Mouse (Mus musculus) cerebellum, postnatal 10 days (tissue): ENCODE data around the gene Pax1.
A peak's percentile ranks its signal among the peaks of the same experiment; 100 is the strongest.

Experiments used
- DNase-seq, 2 experiments: peaks; one replicate each; pipeline ENCODE4 v3.0.0; 2021; ENCODE audit warnings: mixed read lengths in 2 of 2

The Pax1 gene

GRCm38 (mm10) chr2:147361581-147361980 lies at the start of gene Pax1:
Gene Pax1, plus strand, starts transcription at chr2:147361925.
- DNase-seq, result peak in 1 of 2 experiments; percentile 43

- DNase-seq, result peak; percentile 74 to 79
Observed at GRCm38 (mm10) chr2:147321036-147321435, 40.7 kb upstream of the Pax1 start.

GRCm38 (mm10) chr2:147325178-147325577 lies 36.5 kb upstream of the Pax1 start:
- DNase-seq, result no peak

GRCm38 (mm10) chr2:147332731-147333130 lies 29.0 kb upstream of the Pax1 start:
- DNase-seq, result peak; percentile 50 to 60

- DNase-seq, result peak; percentile 69 to 83
Observed at GRCm38 (mm10) chr2:147338729-147339128, 23.0 kb upstream of the Pax1 start.

- peak; percentile 77 to 84 for DNase-seq
Observed at GRCm38 (mm10) chr2:147339796-147340195, 21.9 kb upstream of the Pax1 start.

- peak; percentile 49 to 55 for DNase-seq
Observed at GRCm38 (mm10) chr2:147342198-147342597, 19.5 kb upstream of the Pax1 start.

- peak in 1 of 2 experiments; percentile 18 for DNase-seq
Observed at GRCm38 (mm10) chr2:147359716-147360115, 2.0 kb upstream of the Pax1 start.

GRCm38 (mm10) chr2:147360401-147360800 lies 1.3 kb upstream of the Pax1 start:
- no peak for DNase-seq

- DNase-seq, result peak in 1 of 2 experiments; percentile 40
Observed at GRCm38 (mm10) chr2:147360856-147361255, 869 bp upstream of the Pax1 start.

GRCm38 (mm10) chr2:147362316-147362715 lies 591 bp downstream of the Pax1 start:
- DNase-seq, result peak; percentile 61 to 64

GRCm38 (mm10) chr2:147363401-147364130 lies 1.8 kb downstream of the Pax1 start:
- DNase-seq, result peak in 1 of 2 experiments; percentile 6

GRCm38 (mm10) chr2:147364198-147364597 lies 2.5 kb downstream of the Pax1 start:
- DNase-seq, result peak in 1 of 2 experiments; percentile 9

- DNase-seq, result peak; percentile 33 to 38
Observed at GRCm38 (mm10) chr2:147364982-147365907, 3.5 kb downstream of the Pax1 start.

- DNase-seq, result no peak
Observed at GRCm38 (mm10) chr2:147365908-147366630, 4.3 kb downstream of the Pax1 start.

GRCm38 (mm10) chr2:147367246-147367820 lies 5.6 kb downstream of the Pax1 start:
- peak in 1 of 2 experiments; percentile 20 for DNase-seq

GRCm38 (mm10) chr2:147367911-147368591 lies 6.3 kb downstream of the Pax1 start:
- DNase-seq, result peak; percentile 31

GRCm38 (mm10) chr2:147369561-147369960 lies 7.8 kb downstream of the Pax1 start:
- no peak for DNase-seq

GRCm38 (mm10) chr2:147370091-147370490 lies 8.4 kb downstream of the Pax1 start:
- DNase-seq, result peak in 1 of 2 experiments; percentile 14

GRCm38 (mm10) chr2:147371289-147371688 lies 9.6 kb downstream of the Pax1 start:
- DNase-seq, result peak in 1 of 2 experiments; percentile 9

GRCm38 (mm10) chr2:147371840-147372239 lies 10.1 kb downstream of the Pax1 start:
- peak in 1 of 2 experiments; percentile 16 for DNase-seq
